Mouse (Mus musculus) lung, embryonic 14.5 days (tissue): Measurements from ENCODE around the gene Tacc2. TPM values are rescaled to one million over a fixed set of nuclear protein-coding genes. Genes with fewer than 3 reads are reported as not detected.

ENCODE experiments used
- ATAC-seq: fragments of 200-750 bp; cut with Nextera tagmentation; 2 replicates; pipeline ENCODE4 v1.8.0; 2017; ENCODE audit warnings: mild to moderate bottlenecking, moderate TSS enrichment, moderate library complexity; ENCODE audit not compliant: insufficient read depth
- DNase-seq: peaks from one replicate; pipeline ENCODE4 v3.0.0-alpha.2; 2015
- H3K27ac ChIP-seq: fragments of 300-500 bp; sonication (generic); 2 replicates; pipeline ENCODE4 v1.5.1; 2014; ENCODE audit warnings: low read depth, mild to moderate bottlenecking, moderate library complexity
- H3K27me3 ChIP-seq: fragments of 300-500 bp; sonication (generic); 2 replicates; pipeline ENCODE4 v1.6.1; 2014; ENCODE audit warnings: low read length, control low read depth; ENCODE audit not compliant: insufficient read depth
- H3K36me3 ChIP-seq: fragments of 300-500 bp; sonication (generic); 2 replicates; pipeline ENCODE4 v1.6.1; 2014; ENCODE audit warnings: control low read depth; ENCODE audit not compliant: insufficient read depth
- H3K4me1 ChIP-seq: fragments of 300-500 bp; sonication (generic); 2 replicates; pipeline ENCODE4 v1.6.1; 2014; ENCODE audit warnings: antibody characterized with exemption, control low read depth; ENCODE audit not compliant: insufficient read depth
- H3K4me2 ChIP-seq: fragments of 300-500 bp; sonication (generic); 2 replicates; pipeline ENCODE4 v1.6.1; 2014; ENCODE audit warnings: mild to moderate bottlenecking
- H3K4me3 ChIP-seq: fragments of 300-500 bp; sonication (generic); 2 replicates; pipeline ENCODE4 v1.5.1; 2014; ENCODE audit warnings: low read depth, low read length
- H3K9ac ChIP-seq: fragments of 300-500 bp; sonication (generic); 2 replicates; pipeline ENCODE4 v1.6.1; 2014
- H3K9me3 ChIP-seq: fragments of 300-500 bp; sonication (generic); 2 replicates; pipeline ENCODE4 v1.6.1; 2016; ENCODE audit warnings: low read depth, low read length, control low read depth
- CTCF ChIP-seq: IDR thresholded peaks from 2 replicates; pipeline ENCODE4 v1.5.1; 2016; ENCODE audit warnings: antibody characterized with exemption, low read depth
- WGBS: fragments of 180-500 bp; shearing (Covaris S2); extraction: QIAGEN DNeasy Blood & Tissue Kit; methylation state at CpG from one replicate; pipeline ENCODE4 v1.1.7; 2014; 5-methylcytosine and 5-hydroxymethylcytosine counted together
- polyA plus RNA-seq: library from polyadenylated mRNA; unstranded; fragments of >200 nt; fragmentation: Nextera tagmentation; extraction: Ambion mirVana; gene quantifications from 2 replicates; pipeline ENCODE4 v1.2.1, GENCODE M21; 2014

Tacc2 gene
- polyA plus RNA-seq, 1 experiment from 2014 or later: 32.6 TPM

GRCm38 (mm10) chr7:130734195-130734787 is 157.1 kb downstream of the Tacc2 start:
- 0 out of 2 replicates have a peak, but pooled peaks cover 4% of the 10 kb centered on the region for H3K4me1 ChIP-seq
- peaks cover 55% of the 10 kb centered on the region for H3K36me3 ChIP-seq
- no peaks in the 10 kb centered on the region for H3K9me3 ChIP-seq
- no peak overlapping the region for H3K9ac ChIP-seq
- 92% methylated on average over 2 of the region's 2 CpGs for WGBS
- H3K4me3 ChIP-seq: no peak overlapping the region
- H3K4me2 ChIP-seq: no peak overlapping the region
- ATAC-seq: no peak
- no peak overlapping the region for H3K27ac ChIP-seq
- peak; percentile 24 for DNase-seq
- no peaks in the 10 kb centered on the region for H3K27me3 ChIP-seq
- TF ChIP-seq CTCF: peak; percentile 31

- WGBS: 81% methylated on average over 4 of the region's 4 CpGs
- peak; percentile 18 for DNase-seq
- Histone ChIP-seq H3K4me2 (no peak overlapping the region), H3K4me1 (no peaks in the 10 kb centered on the region), H3K36me3 (peaks cover 79% of the 10 kb centered on the region), H3K27me3 (no peaks in the 10 kb centered on the region), H3K9me3 (no peaks in the 10 kb centered on the region), H3K9ac (no peak overlapping the region), H3K27ac (no peak overlapping the region), H3K4me3 (no peak overlapping the region)
- peak; percentile 36; the same call in 1 of the 2 replicates for TF ChIP-seq CTCF
- no peak for ATAC-seq
Observed at GRCm38 (mm10) chr7:130741099-130741498, 163.9 kb downstream of the Tacc2 start.

- 78% methylated on average over 9 of the region's 9 CpGs for WGBS
- no peak overlapping the region for H3K9ac ChIP-seq
- H3K4me3 ChIP-seq: no peak overlapping the region
- no peak overlapping the region for H3K27ac ChIP-seq
- no peaks in the 10 kb centered on the region for H3K27me3 ChIP-seq
- TF ChIP-seq CTCF: no peak
- no peak for ATAC-seq
- DNase-seq: no peak
- no peaks in the 10 kb centered on the region for H3K4me1 ChIP-seq
- no peaks in the 10 kb centered on the region for H3K9me3 ChIP-seq
- no peak overlapping the region for H3K4me2 ChIP-seq
- peaks cover 80% of the 10 kb centered on the region for H3K36me3 ChIP-seq
Observed at GRCm38 (mm10) chr7:130743239-130744025, 166.2 kb downstream of the Tacc2 start.

GRCm38 (mm10) chr7:130749165-130749564 is 171.9 kb downstream of the Tacc2 start:
- Histone ChIP-seq H3K4me1 (no peaks in the 10 kb centered on the region), H3K4me3 (no peak overlapping the region), H3K9me3 (no peaks in the 10 kb centered on the region), H3K9ac (no peak overlapping the region), H3K36me3 (peaks cover 61% of the 10 kb centered on the region), H3K27me3 (no peaks in the 10 kb centered on the region), H3K27ac (no peak overlapping the region), H3K4me2 (no peak overlapping the region)
- DNase-seq (no peak), ATAC-seq (no peak)
- TF ChIP-seq CTCF: no peak
- WGBS: 90% methylated on average over 4 of the region's 4 CpGs

- Histone ChIP-seq H3K9ac (no peak overlapping the region), H3K9me3 (no peaks in the 10 kb centered on the region), H3K4me3 (no peak overlapping the region), H3K4me2 (no peak overlapping the region), H3K4me1 (no peaks in the 10 kb centered on the region), H3K27me3 (no peaks in the 10 kb centered on the region), H3K27ac (no peak overlapping the region), H3K36me3 (peaks cover 55% of the 10 kb centered on the region; the same call in 1 of the 2 replicates)
- WGBS: 57% methylated on average over 17 of the region's 17 CpGs
- ATAC-seq (no peak), DNase-seq (peak; percentile 22)
- no peak for TF ChIP-seq CTCF
Observed at GRCm38 (mm10) chr7:130750752-130751490, 173.7 kb downstream of the Tacc2 start.

GRCm38 (mm10) chr7:130751678-130752077 is 174.4 kb downstream of the Tacc2 start:
- no peaks in the 10 kb centered on the region for H3K9me3 ChIP-seq
- no peak overlapping the region for H3K27ac ChIP-seq
- no peak for DNase-seq
- H3K36me3 ChIP-seq: peaks cover 54% of the 10 kb centered on the region; the same call in 1 of the 2 replicates
- H3K4me3 ChIP-seq: no peak overlapping the region
- 71% methylated on average over 9 of the region's 9 CpGs for WGBS
- no peak overlapping the region for H3K9ac ChIP-seq
- no peaks in the 10 kb centered on the region for H3K27me3 ChIP-seq
- H3K4me1 ChIP-seq: no peaks in the 10 kb centered on the region
- ATAC-seq: no peak; the same call in 1 of the 2 replicates
- H3K4me2 ChIP-seq: no peak overlapping the region
- TF ChIP-seq CTCF: no peak

GRCm38 (mm10) chr7:130754790-130755189 is 177.6 kb downstream of the Tacc2 start:
- 91% methylated on average over 2 of the region's 2 CpGs for WGBS
- Histone ChIP-seq H3K4me1 (no peaks in the 10 kb centered on the region), H3K9ac (no peak overlapping the region), H3K36me3 (peaks cover 53% of the 10 kb centered on the region), H3K4me3 (no peak overlapping the region), H3K4me2 (no peak overlapping the region), H3K27ac (no peak overlapping the region), H3K27me3 (no peaks in the 10 kb centered on the region), H3K9me3 (no peaks in the 10 kb centered on the region)
- ATAC-seq (0 out of 2 replicates have a peak, but pooled peaks have one; percentile 59), DNase-seq (peak; percentile 70)
- TF ChIP-seq CTCF: peak; percentile 64
